Mouse (Mus musculus): Measurements from ENCODE around the gene Emd. TPM values are rescaled to one million over a fixed set of nuclear protein-coding genes. Genes with fewer than 3 reads are reported as not detected.

The Emd gene
- total and polyA plus RNA-seq, 3 experiments = 56.5 to 179 (median 84.2) TPM

DNA sequence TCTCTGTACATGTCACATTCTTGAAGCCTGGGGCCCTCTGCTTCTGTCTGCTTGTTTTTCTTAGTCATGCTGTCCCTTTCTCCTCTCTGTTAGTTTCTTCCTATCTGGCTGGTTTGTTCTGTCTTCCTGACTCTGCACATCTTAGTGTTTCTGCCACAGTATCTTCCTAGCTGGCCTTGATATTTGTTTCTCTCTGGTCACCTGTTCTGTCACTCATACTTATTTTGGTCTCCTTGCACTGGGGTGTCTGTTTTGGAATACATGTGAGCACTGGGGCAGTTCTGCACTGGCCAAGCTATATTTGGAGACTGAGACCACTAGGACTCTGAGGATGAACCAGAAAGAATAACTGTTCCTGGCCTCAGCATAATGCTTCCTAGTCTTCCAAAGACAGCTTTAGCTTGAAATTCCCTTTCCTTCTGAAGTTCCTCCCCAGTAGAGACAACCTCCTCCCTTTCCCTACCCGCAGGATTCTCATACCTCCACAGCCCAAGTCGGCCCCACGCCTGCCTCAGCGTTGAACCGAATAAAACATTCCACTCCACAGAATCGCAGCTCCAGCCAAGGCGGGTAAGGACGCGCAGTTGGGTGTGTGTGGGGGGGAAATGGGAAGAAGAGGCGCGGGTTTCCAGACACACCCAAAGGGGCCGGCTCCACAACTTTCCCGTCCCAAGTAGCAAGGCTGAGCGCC lies 26.7 kb downstream of the Emd start:
- no peak for ATAC-seq (ENCODE audit: extremely low read depth, insufficient number of reproducible peaks, low FRiP score, poor library complexity, severe bottlenecking)
- no peak for DNase-seq (ENCODE audit: low spot score)
- TF ChIP-seq POLR2AphosphoS5 (IDR thresholded peaks at IDR 0.05; ENCODE audit: insufficient replicate concordance, low read depth, low read length) = no peak
- TF ChIP-seq TAL1 (conservative IDR thresholded peaks at IDR 0.05; ENCODE audit: low read depth, low read length) = no peak
- TF ChIP-seq CTCF (IDR thresholded peaks at IDR 0.05; ENCODE audit: low read depth, low read length) = no peak
- no peak for TF ChIP-seq GATA1 (IDR thresholded peaks at IDR 0.05; ENCODE audit: borderline replicate concordance, low read length)
- no peak for TF ChIP-seq GATA2 (IDR thresholded peaks at IDR 0.05; ENCODE audit: borderline replicate concordance, low read depth, low read length)

DNA sequence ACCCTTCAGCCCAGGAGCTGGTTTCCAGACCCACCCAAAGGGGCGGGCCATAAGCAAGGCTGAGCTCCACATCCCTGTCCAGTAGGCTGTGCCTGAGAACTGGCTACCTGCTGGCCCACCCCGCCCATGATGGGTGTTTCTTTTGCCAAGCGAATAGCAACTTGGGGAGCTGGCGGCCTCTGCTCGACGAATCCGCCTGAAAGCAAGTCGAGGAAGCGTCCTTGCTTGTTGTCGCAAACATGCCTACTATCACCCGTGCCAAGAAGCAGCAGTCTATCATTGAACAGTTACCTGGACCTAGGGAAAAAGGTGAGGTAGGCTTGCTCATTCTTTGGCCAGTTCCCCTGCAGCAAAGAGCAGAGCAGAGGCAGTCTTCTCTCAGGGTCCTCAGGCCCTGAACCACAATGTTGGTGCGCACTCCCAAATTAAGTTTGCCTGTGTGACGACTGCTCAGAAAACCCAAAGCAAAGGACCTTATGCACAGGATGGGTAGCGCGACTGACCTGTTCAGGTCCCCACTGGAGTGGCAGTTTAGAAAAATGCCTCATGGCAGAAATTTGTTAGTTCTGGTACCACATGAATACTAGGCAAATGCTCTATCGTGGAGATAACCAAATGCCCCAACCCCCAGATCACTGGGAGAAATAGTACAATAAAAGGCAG lies 27.4 kb downstream of the Emd start, which contains the start of the genes Taz and Dnase1l1:
TSS of gene Taz (plus strand) at position 181 of the 663 bp plus-strand sequence.
TSS of gene Dnase1l1 (minus strand) at position 606 of the 663 bp plus-strand sequence.
- peak; percentile 32 for DNase-seq (ENCODE audit: low spot score)

More for the DNA sequence above, 26.7 kb downstream of the Emd start:
- Histone ChIP-seq H3K4me1 (ENCODE audit: insufficient read depth, low read depth, low read length) (peaks cover 24% of the 10 kb centered on the region), H3K4me3 (ENCODE audit: low read depth, low read length) (peak overlapping the region; percentile 76), H3K9me3 (replicated peaks) (no peaks in the 10 kb centered on the region), H3K36me3 (replicated peaks) (peaks cover 26% of the 10 kb centered on the region), H3K27me3 (ENCODE audit: insufficient read depth, low read length) (no peaks in the 10 kb centered on the region)

DNA sequence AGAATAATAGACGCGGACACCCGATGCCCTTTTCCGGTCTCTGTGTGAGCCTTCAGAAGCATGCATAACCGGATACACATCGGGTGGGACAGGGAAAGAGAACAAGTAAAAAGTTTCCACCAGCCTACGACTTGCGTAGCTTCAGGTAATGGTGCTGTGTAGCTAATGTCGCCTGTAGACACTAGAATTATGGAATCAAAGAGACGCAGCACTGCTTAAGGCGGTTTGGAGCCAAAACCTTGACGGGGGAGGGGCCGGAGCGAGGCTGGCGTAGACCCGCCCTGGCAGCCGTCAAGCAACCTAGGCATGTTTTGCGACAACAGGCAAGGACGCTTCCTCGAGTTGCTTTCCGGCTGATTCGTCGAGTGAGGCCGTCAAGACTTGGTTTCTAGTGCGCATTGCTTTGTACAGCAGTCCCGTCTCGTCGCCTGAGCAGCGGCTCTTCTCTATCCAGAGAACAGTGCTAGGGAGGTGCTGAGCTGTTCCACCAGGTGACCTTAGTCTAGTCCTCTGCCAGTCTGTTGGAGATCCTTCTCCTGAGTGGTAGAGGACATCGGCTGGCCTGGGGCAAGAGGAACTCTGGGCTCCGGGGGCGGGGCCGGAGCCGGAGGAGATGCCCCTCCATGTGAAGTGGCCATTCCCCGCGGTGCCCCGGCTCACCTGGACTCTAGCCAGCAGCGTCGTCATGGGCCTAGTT lies 28.1 kb downstream of the Emd start:
- no peaks in the 10 kb centered on the region for H3K9me3 ChIP-seq (replicated peaks)
- TF ChIP-seq CTCF (IDR thresholded peaks at IDR 0.05; ENCODE audit: low read depth, low read length) (no peak), GATA2 (IDR thresholded peaks at IDR 0.05; ENCODE audit: borderline replicate concordance, low read depth, low read length) (no peak), GATA1 (IDR thresholded peaks at IDR 0.05; ENCODE audit: borderline replicate concordance, low read length) (no peak), TAL1 (conservative IDR thresholded peaks at IDR 0.05; ENCODE audit: low read depth, low read length) (no peak), POLR2AphosphoS5 (IDR thresholded peaks at IDR 0.05; ENCODE audit: insufficient replicate concordance, low read depth, low read length) (no peak)
- H3K4me3 ChIP-seq (ENCODE audit: low read depth, low read length) = peak overlapping the region; percentile 76
- ATAC-seq (ENCODE audit: extremely low read depth, insufficient number of reproducible peaks, low FRiP score, poor library complexity, severe bottlenecking) (0 out of 2 replicates have a peak, but pooled peaks have one; percentile 11), DNase-seq (ENCODE audit: low spot score) (peak; percentile 29)
- H3K4me1 ChIP-seq (ENCODE audit: insufficient read depth, low read depth, low read length) = peaks cover 22% of the 10 kb centered on the region
- peaks cover 28% of the 10 kb centered on the region for H3K36me3 ChIP-seq (replicated peaks)
- no peaks in the 10 kb centered on the region for H3K27me3 ChIP-seq (ENCODE audit: insufficient read depth, low read length)

More for the DNA sequence above, 27.4 kb downstream of the Emd start, which contains the start of the genes Taz and Dnase1l1:
- H3K27me3 ChIP-seq (ENCODE audit: insufficient read depth, low read length) = no peaks in the 10 kb centered on the region
- H3K4me1 ChIP-seq (ENCODE audit: insufficient read depth, low read depth, low read length) = peaks cover 24% of the 10 kb centered on the region
- peaks cover 23% of the 10 kb centered on the region for H3K36me3 ChIP-seq (replicated peaks)
- 0 out of 2 replicates have a peak, but pooled peaks have one; percentile 48 for TF ChIP-seq POLR2AphosphoS5 (IDR thresholded peaks at IDR 0.05; ENCODE audit: insufficient replicate concordance, low read depth, low read length)
- no peak for TF ChIP-seq GATA1 (IDR thresholded peaks at IDR 0.05; ENCODE audit: borderline replicate concordance, low read length)
- peak; percentile 95 for ATAC-seq (ENCODE audit: extremely low read depth, insufficient number of reproducible peaks, low FRiP score, poor library complexity, severe bottlenecking)
- H3K4me3 ChIP-seq (ENCODE audit: low read depth, low read length) = peak within 1 kb of the TSS; percentile 76
- no peaks in the 10 kb centered on the region for H3K9me3 ChIP-seq (replicated peaks)

GRCm38 (mm10) chrX:74283092-74283437 lies 28.6 kb downstream of the Emd start:
- H3K4me3 ChIP-seq (ENCODE audit: low read depth, low read length) = peak overlapping the region; percentile 76
- no peak for TF ChIP-seq POLR2AphosphoS5 (IDR thresholded peaks at IDR 0.05; ENCODE audit: insufficient replicate concordance, low read depth, low read length)
- TF ChIP-seq GATA2 (IDR thresholded peaks at IDR 0.05; ENCODE audit: borderline replicate concordance, low read depth, low read length) = no peak
- no peak for TF ChIP-seq TAL1 (conservative IDR thresholded peaks at IDR 0.05; ENCODE audit: low read depth, low read length)
- TF ChIP-seq GATA1 (IDR thresholded peaks at IDR 0.05; ENCODE audit: borderline replicate concordance, low read length) = no peak
- TF ChIP-seq CTCF (IDR thresholded peaks at IDR 0.05; ENCODE audit: low read depth, low read length) = no peak
- peaks cover 33% of the 10 kb centered on the region for H3K36me3 ChIP-seq (replicated peaks)
- no peak for DNase-seq (ENCODE audit: low spot score)
- no peaks in the 10 kb centered on the region for H3K9me3 ChIP-seq (replicated peaks)
- no peak for ATAC-seq (ENCODE audit: extremely low read depth, insufficient number of reproducible peaks, low FRiP score, poor library complexity, severe bottlenecking)
- H3K4me1 ChIP-seq (ENCODE audit: insufficient read depth, low read depth, low read length) = peaks cover 19% of the 10 kb centered on the region
- H3K27me3 ChIP-seq (ENCODE audit: insufficient read depth, low read length) = no peaks in the 10 kb centered on the region

GRCm38 (mm10) chrX:74293431-74293830 lies 38.9 kb downstream of the Emd start:
- Histone ChIP-seq H3K36me3 (replicated peaks) (peaks cover 25% of the 10 kb centered on the region), H3K9me3 (replicated peaks) (no peaks in the 10 kb centered on the region), H3K4me3 (ENCODE audit: low read depth, low read length) (no peak overlapping the region; the same call in 1 of the 2 replicates), H3K27me3 (ENCODE audit: insufficient read depth, low read length) (no peaks in the 10 kb centered on the region), H3K4me1 (ENCODE audit: insufficient read depth, low read depth, low read length) (peaks cover 11% of the 10 kb centered on the region)
- no peak for ATAC-seq (ENCODE audit: extremely low read depth, insufficient number of reproducible peaks, low FRiP score, poor library complexity, severe bottlenecking)
- DNase-seq (ENCODE audit: low spot score) = no peak
- TF ChIP-seq TAL1 (conservative IDR thresholded peaks at IDR 0.05; ENCODE audit: low read depth, low read length) (peak; percentile 55; the same call in 1 of the 2 replicates), POLR2AphosphoS5 (IDR thresholded peaks at IDR 0.05; ENCODE audit: insufficient replicate concordance, low read depth, low read length) (no peak)
